Mouse (Mus musculus): ENCODE measurements around the gene Insr.

DNA sequence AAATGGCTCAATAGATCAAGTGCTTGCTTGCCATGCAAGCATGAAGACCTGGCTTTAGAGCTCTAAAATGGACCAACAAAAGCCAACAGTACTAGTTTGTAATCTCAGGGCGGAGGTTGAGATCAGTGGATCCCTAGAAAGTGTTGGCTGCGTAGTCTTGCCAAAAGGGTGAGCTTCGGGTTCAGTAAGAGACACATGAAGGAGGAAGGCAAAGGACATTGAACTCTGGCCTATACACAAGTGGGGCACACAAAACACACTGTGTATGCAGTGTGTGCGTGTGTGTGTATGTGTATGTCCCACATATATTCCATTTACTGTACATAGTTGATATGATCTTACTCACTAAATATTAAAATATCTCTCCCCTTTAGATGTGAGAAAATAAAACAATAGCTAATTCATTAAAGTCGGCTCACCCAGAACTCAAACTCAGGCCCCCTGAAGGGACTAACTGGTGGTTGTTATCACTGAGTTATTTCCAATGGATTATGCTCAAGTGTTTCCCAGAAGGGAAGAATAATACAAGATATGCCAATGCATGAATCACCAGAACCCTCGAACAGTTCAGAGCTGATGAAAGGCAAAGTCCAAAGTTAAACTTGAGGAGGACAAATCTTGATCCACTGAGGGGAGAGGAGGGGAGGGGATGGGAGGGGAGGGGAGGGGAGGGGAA lies 57.3 kb downstream of the Insr start:
- TF ChIP-seq CTCF (IDR thresholded peaks at IDR 0.05; ENCODE audit: low read depth) (no peak), EP300 (optimal IDR thresholded peaks at IDR 0.05) (no peak)
